Mouse (Mus musculus): ENCODE results near the gene Gm49353. TPM values are rescaled to one million over a fixed set of nuclear protein-coding genes. Genes with fewer than 3 reads are reported as not detected.
A peak's percentile ranks its signal among the peaks of the same experiment; 100 is the strongest.

Gm49353 gene
- polyA plus RNA-seq, 1 experiment from 2014 or later: 0.13 TPM

DNA sequence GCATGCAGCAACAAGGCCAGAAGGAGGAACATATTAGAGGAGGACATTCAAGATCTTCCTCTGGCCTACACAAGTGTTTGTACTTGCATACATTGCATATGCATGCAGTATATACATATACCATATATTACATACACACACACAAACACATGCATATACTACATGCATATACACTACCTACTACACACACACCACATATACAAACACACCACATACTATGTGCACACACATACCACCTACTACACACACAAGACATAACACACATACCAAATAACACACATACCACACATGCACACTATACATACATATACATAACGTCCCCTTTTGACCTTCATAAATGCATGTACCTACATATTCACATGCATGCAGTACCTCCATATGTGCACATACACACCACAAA lies 1.9 kb downstream of the Gm49353 start:
- in situ Hi-C loops (cut with MboI; ENCODE audit: low pct_unique_long_range_greater_than_20kb): no loop called here
- CTCF ChIA-PET: no interaction called here
- POLR2A ChIA-PET: no interaction called here
- ATAC-seq (no peak), DNase-seq (ENCODE audit: low read depth, low spot score) (no peak)
- peaks cover 12% of the 10 kb centered on the region for H3K27me3 ChIP-seq
- TF ChIP-seq CTCF (IDR thresholded peaks at IDR 0.05): no peak

DNA sequence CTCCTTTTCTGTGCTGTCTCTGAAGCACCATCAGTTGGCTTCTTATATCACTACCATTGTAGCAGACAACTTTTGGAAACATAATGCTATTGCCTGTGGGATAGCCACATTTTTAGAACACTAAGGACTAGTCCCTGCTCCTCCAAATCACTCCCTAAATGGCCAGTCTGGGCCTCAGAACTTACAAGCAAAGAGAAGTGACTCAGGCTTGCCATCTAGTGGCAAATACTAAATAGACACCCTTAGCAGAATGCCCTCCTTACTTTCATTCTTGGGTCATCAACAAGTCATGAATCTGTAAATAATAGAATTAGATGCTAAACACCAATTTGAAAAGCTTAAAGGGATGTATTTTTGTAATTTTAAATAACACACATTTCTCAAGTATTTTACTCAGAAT lies 8.0 kb downstream of the Gm49353 start:
- CTCF ChIA-PET: interaction anchor here (0.7 to 1.4 kb wide), 3 partner anchors 12 to 303 kb away, joined by 3 to 4 read pairs (median 4); no protein-coding TSS in a partner anchor
- TF ChIP-seq CTCF (IDR thresholded peaks at IDR 0.05): peak; percentile 68
- in situ Hi-C loops (cut with MboI; ENCODE audit: low pct_unique_long_range_greater_than_20kb): no loop called here
- DNase-seq (ENCODE audit: low read depth, low spot score) (no peak), ATAC-seq (peak; percentile 93)
- POLR2A ChIA-PET: no interaction called here
- H3K27me3 ChIP-seq: peaks cover 3% of the 10 kb centered on the region

DNA sequence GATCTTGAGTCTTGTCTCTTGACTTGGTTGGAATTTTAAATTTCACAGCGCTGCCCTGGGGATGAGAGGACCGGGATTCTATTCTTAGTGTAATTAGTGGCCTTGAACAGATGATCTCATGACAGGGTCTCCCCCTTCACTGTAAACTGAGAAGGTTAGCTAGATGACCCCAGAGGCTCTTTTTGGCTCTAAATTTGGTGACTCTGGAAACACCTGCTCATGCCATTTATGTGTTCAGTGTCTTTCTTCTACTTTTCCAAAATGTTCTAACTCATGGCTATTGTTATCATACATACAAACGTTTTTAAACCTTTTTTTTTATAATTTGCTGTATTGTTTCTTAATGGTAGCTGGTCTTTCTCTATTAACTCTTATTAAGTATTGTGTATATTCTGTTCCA lies 10.0 kb downstream of the Gm49353 start:
- H3K27me3 ChIP-seq: peaks cover 3% of the 10 kb centered on the region
- no peak for DNase-seq (ENCODE audit: low read depth, low spot score)
- ATAC-seq: no peak
- in situ Hi-C loops (cut with MboI; ENCODE audit: low pct_unique_long_range_greater_than_20kb): no loop called here
- ChIA-PET CTCF (no interaction called here), POLR2A (no interaction called here)
- no peak for TF ChIP-seq CTCF (IDR thresholded peaks at IDR 0.05)

DNA sequence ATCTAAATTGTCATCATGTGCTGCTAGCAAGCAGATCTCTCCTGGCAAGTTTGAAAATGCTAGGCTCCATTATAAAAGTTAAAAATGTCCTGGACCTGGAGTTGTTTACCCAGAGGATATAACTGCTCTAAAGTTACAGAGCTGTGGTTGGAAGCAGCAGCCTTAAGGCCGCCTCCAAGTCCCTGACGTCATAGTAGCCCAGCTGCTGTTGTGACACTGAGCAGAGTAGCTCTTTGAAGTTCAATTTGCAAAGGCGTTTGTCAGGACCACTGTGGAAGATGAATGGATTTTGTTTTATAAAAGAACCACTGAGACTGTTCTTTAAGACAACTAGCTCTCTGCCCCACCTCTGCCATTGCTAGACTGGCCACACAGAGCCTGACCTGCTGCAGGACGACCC lies 12.7 kb downstream of the Gm49353 start, which contains the start of gene 9330159F19Rik:
Gene 9330159F19Rik, plus strand, starts transcription at position 154 of the 400 bp plus-strand sequence.
- no peak for DNase-seq (ENCODE audit: low read depth, low spot score)
- no peak for TF ChIP-seq CTCF (IDR thresholded peaks at IDR 0.05)
- CTCF ChIA-PET: no interaction called here
- H3K27me3 ChIP-seq: peaks cover 15% of the 10 kb centered on the region
- in situ Hi-C loops (cut with MboI; ENCODE audit: low pct_unique_long_range_greater_than_20kb): no loop called here
- POLR2A ChIA-PET: no interaction called here
- ATAC-seq: no peak

DNA sequence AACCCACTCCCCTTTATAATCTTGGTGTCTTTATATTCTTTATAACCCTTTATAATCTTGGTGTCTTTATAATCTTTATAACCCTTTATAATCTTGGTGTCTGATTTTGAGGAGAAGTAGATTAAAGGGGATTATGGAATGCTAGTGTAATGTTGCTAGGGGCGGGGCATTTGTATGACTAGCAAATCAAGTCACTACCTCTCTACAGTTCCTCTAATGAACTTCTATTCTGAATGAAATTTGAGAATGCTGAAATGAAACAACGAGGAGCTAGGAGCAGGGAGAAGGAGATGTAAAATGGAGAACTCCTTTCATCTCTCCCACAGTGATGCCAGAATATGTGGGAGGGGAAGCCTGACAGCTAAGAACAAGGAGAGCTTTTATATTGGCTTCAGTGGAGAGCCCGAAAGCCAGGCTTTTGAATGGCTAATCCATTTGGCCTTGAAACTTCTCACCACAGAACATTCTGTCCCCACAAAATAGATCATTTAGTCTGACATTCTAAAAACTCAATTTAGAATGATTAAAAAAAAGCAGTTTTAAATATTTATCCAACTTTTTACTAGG lies 14.9 kb downstream of the Gm49353 start:
- ChIA-PET POLR2A (no interaction called here), CTCF (no interaction called here)
- no peak for TF ChIP-seq CTCF (IDR thresholded peaks at IDR 0.05)
- in situ Hi-C loops (cut with MboI; ENCODE audit: low pct_unique_long_range_greater_than_20kb): no loop called here
- H3K27me3 ChIP-seq: peaks cover 27% of the 10 kb centered on the region
- DNase-seq (ENCODE audit: low read depth, low spot score) (no peak), ATAC-seq (no peak)

DNA sequence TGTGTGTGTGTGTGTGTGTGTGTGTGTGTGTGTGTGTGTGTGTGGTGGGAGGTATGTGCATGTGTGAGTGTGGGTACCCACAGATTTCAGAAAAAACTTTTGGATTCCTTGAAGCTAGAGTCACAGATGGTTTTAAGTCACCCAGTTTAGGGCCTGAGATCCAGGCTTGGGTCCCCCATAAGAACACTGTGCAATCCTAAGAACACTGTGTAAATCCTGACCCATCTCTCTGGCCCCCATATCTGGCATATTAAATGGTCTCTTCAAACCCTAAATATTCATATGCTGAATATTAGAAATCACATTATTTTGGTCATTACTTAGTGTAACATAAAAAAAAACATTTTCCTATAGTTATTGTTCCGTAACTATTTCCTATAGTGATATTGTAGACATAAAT lies 18.2 kb downstream of the Gm49353 start:
- ATAC-seq: no peak
- POLR2A ChIA-PET: no interaction called here
- CTCF ChIA-PET: no interaction called here
- in situ Hi-C loops (cut with MboI; ENCODE audit: low pct_unique_long_range_greater_than_20kb): no loop called here
- peaks cover 45% of the 10 kb centered on the region for H3K27me3 ChIP-seq
- TF ChIP-seq CTCF (IDR thresholded peaks at IDR 0.05): no peak
- DNase-seq (ENCODE audit: low read depth, low spot score): no peak

DNA sequence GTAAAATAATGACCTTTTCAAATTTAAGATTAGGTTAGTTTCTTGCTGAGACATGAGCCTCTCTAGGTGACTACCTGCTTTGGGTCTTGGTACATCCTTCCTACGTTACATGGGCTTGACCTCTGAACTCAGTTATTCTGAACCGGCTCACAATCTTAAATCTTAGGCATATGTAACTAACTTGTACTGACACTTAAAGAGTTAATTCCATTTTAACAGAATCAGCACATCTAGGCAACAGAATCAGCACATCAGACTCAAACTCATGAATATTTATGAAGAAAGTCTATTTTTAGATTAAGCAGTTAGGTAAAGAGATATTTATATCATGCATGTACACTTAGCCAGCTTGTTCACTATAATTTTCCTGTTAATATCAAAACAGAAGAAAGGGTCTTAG lies 18.7 kb downstream of the Gm49353 start:
- DNase-seq (ENCODE audit: low read depth, low spot score): no peak
- ATAC-seq: no peak
- H3K27me3 ChIP-seq: peaks cover 45% of the 10 kb centered on the region
- no peak for TF ChIP-seq CTCF (IDR thresholded peaks at IDR 0.05)
- in situ Hi-C loops (cut with MboI; ENCODE audit: low pct_unique_long_range_greater_than_20kb): no loop called here
- ChIA-PET POLR2A (no interaction called here), CTCF (no interaction called here)

DNA sequence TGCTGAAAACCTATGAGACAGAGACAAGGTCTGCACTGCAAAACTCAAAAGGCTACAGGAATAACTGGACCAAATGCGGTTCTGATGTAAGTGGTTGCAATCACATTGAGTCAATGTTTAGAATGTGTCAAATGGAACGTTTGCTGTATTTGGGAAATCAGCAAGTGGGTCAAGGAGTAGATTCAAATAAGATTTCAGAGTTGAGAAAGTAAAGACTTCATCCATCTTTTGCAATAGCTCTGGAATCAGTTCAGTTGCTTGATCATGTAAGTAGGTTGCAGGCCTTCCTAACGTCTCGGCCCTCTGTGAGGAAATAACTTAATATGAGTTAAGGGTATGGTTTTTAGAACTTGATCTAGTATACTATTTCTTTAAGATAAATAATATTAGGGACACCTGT lies 26.6 kb downstream of the Gm49353 start:
- CTCF ChIA-PET: no interaction called here
- POLR2A ChIA-PET: no interaction called here
- no peak for DNase-seq (ENCODE audit: low read depth, low spot score)
- H3K27me3 ChIP-seq: peaks cover 33% of the 10 kb centered on the region
- ATAC-seq: no peak
- in situ Hi-C loops (cut with MboI; ENCODE audit: low pct_unique_long_range_greater_than_20kb): no loop called here
- no peak for TF ChIP-seq CTCF (IDR thresholded peaks at IDR 0.05)

DNA sequence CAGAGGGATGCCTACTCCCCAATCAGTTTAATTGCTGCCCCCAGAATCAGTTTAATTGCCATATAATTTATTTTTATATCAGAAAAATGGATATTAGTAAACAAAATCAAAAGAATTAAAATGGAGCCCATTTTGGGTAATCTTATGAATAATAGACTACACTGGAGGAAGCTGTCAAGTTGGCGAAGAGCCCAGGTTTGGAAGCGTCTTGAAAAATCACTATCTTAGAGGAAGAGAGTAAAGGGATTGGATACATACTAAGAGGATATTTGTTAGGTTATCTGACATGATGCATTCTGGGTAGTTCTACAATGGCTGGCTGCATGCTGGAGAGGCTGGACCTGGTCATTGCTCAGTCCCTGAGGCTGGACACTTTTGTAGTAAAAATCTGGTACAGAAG lies 32.5 kb downstream of the Gm49353 start:
- in situ Hi-C loops (cut with MboI; ENCODE audit: low pct_unique_long_range_greater_than_20kb): no loop called here
- ChIA-PET POLR2A (no interaction called here), CTCF (no interaction called here)
- no peak for TF ChIP-seq CTCF (IDR thresholded peaks at IDR 0.05)
- ATAC-seq: no peak
- DNase-seq (ENCODE audit: low read depth, low spot score): no peak
- H3K27me3 ChIP-seq: peaks cover 19% of the 10 kb centered on the region

Other genes with a start within 250 kb of the Gm49353 start
- gene 2310057J18Rik, start 212.7 kb upstream of the Gm49353 start, polyA plus RNA-seq (2021): not detected
- gene Soga3, start 55.1 kb upstream of the Gm49353 start, polyA plus RNA-seq (2021): 0.96 TPM
- gene 9330159F19Rik, start 12.7 kb downstream of the Gm49353 start, polyA plus RNA-seq (2021): 0.37 TPM
- gene Echdc1, start 114.2 kb downstream of the Gm49353 start, polyA plus RNA-seq (2021): 41.9 TPM
- gene Rnf146, start 163.5 kb downstream of the Gm49353 start, polyA plus RNA-seq (2021): 43.2 TPM

Measured in Patski (cell line).